Mouse (Mus musculus): Measurements from ENCODE around the gene Evx1.

DNA sequence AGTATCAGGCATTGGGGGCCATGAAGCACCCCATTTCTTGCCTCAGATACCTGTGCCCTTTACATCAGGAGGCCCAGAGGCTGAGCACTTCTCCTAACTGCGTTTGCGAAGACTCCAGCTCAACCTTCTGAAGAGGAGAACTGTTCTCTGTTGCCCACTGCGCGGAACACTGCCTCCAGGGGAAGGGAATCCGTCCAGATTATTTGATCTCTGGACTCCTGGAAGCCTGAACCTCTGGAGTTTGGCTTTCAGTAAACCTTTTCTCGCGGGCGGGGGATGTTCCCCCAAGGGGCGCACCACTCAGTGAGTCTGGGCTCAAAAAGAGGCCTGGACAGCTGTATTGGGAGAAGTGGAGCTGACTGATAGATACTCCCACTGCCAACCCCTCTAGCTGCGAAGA is 3.5 kb upstream of the Evx1 start:
- TF ChIP-seq CTCF (IDR thresholded peaks at IDR 0.05; ENCODE audit: control insufficient read depth, insufficient read depth, insufficient replicate concordance, low read depth, low read length) (no peak), POLR2A (IDR thresholded peaks at IDR 0.05; ENCODE audit: control insufficient read depth, low read depth, low read length) (no peak)
